Mouse (Mus musculus): ENCODE results near the gene Elmo1. TPM values are rescaled to one million over a fixed set of nuclear protein-coding genes. Genes with fewer than 3 reads are reported as not detected.

Elmo1 gene
- total RNA-seq, 2 experiments from 2014 or later = 61.7 to 75.4 TPM

DNA sequence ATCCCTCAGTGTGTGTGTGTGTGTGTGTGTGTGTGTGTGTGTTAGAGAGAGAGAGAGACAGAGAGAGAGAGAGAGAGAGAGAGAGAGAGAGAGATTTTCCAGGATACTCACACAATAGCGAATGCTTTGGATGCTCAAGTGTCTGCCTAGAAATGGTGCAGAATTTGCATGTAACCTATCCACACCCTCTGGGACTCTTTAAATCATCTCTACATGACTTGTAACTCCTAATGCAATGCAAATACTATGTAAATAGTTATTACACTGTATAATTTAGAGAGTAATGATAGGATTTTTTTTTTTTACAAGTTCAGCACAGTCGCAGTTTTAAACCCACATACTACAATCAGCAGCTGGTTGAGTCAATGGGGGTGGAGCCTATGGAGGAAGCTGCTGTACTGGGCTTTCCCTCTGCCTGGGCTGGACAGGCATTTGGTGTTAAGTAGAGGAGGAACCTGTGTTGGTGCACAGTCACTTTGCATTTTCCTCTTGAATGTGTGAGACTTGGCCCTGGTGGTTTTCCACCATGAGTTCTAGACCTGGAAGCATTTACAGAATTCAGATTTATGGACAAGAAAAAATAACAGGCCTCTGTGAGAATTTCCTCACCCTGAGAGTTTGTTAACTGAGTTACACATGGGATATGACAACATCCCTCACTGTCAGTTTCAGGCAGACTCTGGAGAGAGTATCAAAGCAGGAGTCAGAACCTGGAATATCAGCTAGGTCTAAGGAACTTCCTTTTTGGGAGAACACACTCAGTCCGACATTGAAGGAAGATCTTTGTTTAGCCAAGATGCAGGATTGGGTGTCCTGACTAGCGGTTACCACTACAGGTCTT lies 49.6 kb downstream of the Elmo1 start:
- intact Hi-C loops (cut with DNase I) = no loop called here
- DNase-seq (ENCODE audit: low spot score in 2 of 2) = no peak

DNA sequence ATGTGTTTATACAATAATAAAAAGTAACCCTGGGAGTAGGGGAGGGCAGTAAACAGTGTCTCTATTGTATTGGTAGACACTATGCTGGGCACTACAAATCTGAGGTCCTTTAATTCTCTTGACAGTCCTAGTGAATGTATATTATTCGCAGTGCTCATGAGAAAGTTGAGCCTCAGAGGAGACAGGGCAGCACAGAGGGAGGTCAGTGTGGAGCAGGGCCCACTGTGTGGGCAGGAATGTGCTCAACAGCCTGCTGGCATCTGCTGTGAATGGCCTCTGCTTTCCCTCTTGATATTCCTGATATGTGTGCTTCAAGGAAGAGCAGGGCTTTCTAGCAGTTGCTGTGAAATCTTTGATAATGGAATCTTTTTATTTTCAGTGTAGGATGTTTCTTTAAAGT lies 52.2 kb downstream of the Elmo1 start:
- intact Hi-C loops (cut with DNase I) = no loop called here
- DNase-seq (ENCODE audit: low spot score in 2 of 2) = no peak

DNA sequence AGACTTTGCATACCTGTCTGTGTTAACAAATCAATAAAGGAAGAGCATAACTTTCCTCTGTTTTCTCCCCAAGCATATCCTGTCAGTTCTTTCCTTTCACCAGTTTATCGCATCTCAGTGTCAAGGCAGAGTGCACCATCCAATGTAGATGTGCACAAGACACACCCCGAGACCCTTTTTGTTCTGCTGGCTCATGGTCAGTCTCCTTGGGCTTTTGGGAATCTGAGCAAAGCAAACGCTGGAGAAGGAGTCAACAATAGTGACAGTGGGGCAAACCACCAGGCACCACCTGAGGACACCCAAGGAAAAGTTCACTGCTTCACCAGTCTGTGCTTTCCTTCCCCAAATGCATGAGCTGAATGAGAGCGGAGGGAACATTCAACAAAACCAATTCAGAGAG lies 56.5 kb downstream of the Elmo1 start:
- no peak for DNase-seq (ENCODE audit: low spot score in 2 of 2)
- intact Hi-C loops (cut with DNase I) = no loop called here

DNA sequence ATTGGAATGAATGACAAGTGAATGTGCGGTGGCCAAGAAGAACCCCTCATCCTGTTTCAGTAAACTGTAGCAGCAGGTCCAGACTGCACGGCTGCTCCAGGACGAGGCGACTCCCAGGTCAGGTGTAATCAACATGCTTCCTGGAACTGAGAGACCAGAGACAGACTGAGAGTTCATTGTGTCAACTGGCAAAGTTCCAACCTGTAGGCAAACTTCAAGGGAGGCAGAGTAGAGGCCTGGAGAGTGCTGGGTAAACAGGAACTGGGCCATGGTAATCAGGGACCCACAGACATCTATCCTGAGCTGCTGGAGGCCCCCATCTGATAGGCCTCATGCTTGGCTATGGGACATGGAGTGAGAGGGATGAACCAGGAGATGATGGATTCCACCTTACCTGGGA lies 57.3 kb downstream of the Elmo1 start:
- DNase-seq (ENCODE audit: low spot score in 2 of 2) = no peak
- intact Hi-C loops (cut with DNase I) = no loop called here

DNA sequence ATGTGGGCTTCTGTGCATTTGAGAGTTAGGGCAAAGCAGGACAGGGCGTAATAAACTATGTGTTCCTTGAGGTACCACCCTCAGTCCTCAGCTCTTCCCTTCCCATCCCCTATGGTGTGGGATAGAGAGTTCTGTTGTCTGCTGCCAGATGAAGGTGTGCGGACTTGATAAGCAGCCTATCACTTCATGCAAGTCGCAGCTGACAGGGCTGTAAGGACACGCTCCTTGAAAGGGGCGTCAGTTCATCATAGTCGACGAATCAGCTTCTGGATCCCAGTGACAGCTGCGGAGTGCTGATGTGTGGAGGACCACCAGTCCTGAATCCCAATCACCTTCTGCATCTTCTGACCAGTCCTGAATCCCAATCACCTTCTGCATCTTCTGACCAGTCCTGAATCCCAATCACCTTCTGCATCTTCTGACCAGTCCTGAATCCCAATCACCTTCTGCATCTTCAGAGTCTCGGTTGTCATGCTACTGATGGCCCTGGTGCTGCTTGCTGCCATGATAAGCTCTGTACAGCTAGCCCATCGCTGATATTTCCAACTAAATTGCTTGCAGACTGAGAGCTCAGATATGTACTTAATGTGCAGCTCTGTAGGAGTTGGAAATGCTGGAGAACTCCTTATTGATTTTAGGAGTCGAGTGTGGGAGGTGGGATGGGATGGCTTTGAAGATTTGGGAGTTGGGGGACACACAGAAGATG lies 59.9 kb downstream of the Elmo1 start:
- no peak for DNase-seq (ENCODE audit: low spot score in 2 of 2)
- intact Hi-C loops (cut with DNase I) = no loop called here

DNA sequence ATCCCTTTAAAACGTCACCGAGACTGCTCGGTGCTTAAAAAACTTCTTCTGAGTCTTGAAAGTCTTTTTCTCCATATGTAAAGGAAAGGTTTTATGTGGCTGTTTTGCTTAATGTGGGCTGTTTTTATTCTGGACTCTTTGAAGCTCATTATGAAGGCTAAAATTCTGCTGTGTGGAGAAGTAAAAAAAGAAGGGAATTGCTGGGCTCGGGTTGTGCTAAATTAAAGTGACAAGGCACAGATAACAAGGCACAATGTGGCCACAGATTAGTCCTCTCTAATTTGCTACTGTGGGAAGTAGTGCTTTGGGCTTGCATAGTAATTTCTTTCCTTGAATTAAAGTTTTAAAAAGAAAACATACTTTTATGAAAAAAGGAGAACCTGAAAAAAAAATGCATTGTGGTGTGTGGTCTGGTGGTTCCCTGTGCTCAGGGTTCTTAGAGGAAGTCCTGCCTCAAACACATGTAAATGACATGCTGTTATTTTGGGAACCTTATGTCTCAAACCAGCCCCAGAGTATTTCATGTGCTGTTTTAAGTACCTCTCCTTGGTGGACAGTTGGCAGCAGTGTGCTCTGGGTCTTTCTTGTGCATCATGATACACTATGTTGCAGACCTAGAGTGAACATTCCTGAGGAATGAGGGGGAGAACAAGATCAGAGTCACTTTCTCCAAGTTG lies 61.0 kb downstream of the Elmo1 start:
- DNase-seq (ENCODE audit: low spot score in 2 of 2) = no peak
- intact Hi-C loops (cut with DNase I) = no loop called here

DNA sequence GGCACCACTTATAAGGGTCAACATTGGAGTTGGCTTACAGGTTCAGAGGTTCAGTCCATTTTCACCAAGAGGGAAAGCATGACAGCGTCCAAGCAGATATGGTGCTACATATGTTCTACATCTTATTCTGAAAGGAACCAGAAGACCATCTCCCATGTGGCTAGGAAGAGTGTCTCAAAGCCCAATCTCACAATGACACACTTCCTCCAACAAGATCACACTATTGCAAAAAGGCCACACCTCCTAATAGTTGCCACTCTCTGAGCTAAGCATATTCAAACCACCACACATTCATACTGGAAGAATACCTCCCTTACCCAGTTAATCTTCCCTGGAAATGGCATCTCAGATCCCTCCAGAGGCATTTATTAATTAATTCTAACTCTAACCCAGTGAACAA lies 66.7 kb downstream of the Elmo1 start:
- intact Hi-C loops (cut with DNase I) = no loop called here
- DNase-seq (ENCODE audit: low spot score in 2 of 2) = no peak

DNA sequence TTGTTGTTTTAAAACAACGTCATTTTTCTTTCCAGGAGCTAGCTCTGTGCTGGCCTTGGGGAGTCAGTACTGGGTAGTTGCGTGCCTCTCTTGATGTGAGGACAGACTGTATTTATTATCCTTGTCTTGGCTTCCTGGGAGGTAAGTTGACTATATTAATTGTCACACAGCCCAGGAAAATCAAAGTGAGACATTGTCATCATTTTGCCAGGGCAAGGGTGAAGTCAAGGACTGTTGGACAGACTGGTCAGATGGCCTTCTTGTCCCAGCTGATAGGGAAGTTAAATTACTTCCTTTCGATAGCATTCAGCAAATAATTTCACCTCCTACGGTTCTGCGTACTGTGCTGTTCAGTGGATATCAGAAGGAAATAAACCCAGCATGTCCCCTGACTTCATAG lies 67.1 kb downstream of the Elmo1 start:
- intact Hi-C loops (cut with DNase I) = no loop called here

DNA sequence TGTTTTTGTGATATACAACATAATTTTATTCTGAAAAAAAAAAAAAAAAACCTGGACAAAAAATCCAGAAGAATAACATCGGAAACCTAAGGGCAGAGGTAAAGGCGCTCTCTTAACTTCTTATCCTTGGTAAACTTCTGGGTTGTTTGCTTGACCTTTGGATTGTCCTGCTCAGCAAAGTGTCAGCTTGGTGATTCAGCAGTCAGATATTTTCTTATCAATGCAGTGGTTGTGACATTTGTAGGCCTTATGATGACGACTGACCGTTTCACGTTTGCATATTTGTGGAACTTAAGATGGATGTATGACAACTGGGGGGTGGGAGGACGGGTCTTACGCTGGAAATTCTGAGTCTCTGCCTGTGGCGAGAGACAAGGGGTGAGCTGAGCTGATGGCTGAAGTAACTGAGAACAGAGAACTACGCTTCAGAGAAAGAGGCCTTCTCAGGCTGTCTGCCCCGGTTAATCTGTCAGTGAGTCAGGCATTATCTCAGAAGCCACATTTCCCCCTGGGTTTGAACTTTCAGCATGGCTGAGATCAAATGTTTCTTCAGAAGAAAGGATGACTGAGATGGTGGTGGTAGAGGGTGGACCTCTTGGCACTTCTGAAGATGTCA lies 73.1 kb downstream of the Elmo1 start:
- intact Hi-C loops (cut with DNase I) = no loop called here
- no peak for DNase-seq (ENCODE audit: low spot score in 2 of 2)

More for the DNA sequence above, 67.1 kb downstream of the Elmo1 start:
- no peak for DNase-seq (ENCODE audit: low spot score in 2 of 2)

DNA sequence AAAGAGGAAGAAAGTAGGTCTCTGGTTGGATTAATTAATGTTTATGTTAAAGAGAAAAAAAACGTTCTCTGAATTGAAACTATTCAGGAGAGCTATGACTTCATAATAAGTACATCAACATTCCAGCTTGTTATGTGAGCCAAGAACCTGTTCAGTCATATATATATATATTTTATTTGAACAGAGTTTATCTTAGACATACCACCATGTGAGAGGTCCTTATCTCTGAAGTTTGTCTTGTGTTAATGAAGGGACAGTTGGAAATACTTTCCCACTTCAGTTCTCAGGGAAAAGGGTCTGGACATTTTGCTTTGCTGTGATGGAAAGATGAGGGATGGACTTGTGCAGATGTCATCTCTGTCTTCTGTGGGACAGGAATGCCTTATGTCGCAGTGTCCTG lies 74.4 kb downstream of the Elmo1 start:
- intact Hi-C loops (cut with DNase I) = no loop called here
- DNase-seq (ENCODE audit: low spot score in 2 of 2) = no peak

DNA sequence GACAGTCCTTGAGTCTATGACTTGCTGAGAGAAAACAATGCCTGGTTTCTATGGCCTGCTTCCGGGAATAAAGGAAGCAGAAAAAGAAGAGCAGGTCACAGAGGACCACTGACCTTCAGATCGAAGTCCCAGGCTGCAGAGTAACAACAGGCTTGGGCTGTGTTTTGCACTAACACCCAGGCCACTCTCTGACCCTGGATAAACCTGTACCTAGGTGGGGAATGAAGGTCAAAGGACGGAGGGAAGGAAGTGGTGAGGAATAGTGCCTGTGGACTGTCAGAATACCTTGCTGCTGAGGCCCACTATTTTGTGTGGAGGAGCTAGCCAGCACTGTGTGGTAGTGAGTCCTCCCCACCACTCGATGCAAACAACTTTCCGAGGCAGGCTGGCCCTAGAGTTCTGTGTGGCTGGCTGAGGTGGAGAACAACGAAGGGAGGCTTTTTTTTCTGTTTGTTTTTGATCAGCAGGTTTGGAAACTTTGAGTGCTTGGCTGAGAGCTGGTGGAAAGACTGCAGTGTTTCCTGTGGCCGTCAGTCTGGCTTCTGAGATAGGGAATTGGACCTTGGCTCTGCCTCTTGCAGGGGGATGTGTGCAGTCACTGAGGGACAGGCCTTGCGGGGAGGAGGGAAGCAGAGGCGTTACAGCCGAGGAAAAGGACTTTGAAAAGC lies 83.7 kb downstream of the Elmo1 start:
- intact Hi-C loops (cut with DNase I) = no loop called here
- no peak for DNase-seq (ENCODE audit: low spot score in 2 of 2)

DNA sequence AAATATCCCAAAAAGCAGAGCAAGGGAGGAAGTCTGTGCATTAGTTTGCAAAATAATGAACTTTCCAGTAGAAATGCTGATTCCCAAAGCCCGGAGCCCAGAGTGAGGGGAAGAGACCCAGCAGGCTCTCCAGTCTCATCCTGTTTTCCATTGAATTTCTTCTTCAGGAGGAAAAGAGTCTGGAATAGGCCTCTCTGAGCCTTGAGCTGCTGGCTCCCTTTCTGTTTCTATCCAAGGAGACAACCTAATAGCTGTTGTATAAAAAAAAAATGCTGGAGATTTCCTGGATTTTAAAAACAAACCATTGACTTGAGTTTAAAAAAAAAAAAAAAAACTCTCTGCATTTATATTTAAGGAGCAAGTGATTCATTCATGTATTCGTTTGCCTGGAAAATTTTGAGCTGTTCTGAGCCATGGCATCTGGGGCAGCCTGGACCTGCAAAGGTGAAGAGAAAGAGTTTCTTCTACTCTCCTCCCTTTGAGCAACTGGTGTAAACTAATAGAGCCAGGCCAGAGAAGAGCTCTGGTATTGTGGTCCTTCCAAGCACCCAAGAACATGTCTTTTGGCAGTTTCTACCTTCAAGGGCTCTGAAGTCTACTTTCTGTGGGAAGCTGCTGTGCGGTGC lies 84.4 kb downstream of the Elmo1 start:
- intact Hi-C loops (cut with DNase I) = no loop called here

DNA sequence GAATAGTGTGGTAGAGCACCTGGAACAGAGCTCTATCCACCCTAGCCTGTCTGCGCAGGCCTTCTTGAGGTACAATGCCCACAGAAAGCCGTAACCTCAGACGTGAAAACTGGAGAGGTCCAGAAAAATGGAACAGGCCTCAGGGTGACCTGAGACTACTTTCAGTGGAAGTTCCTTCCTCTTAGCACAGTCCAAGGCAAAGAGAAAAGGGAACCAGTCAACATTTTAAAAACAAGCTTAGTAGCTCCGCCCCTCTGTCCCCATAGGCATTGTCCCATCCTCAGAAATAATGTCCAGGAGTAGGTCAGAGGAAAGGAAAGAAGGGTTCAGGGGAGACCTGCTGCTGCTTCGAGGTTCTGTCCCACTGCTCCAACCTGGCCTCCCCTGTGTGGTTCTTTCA lies 90.3 kb downstream of the Elmo1 start:
- DNase-seq (ENCODE audit: low spot score in 2 of 2) = no peak
- intact Hi-C loops (cut with DNase I) = no loop called here

More for the DNA sequence above, 84.4 kb downstream of the Elmo1 start:
- no peak for DNase-seq (ENCODE audit: low spot score in 2 of 2)

DNA sequence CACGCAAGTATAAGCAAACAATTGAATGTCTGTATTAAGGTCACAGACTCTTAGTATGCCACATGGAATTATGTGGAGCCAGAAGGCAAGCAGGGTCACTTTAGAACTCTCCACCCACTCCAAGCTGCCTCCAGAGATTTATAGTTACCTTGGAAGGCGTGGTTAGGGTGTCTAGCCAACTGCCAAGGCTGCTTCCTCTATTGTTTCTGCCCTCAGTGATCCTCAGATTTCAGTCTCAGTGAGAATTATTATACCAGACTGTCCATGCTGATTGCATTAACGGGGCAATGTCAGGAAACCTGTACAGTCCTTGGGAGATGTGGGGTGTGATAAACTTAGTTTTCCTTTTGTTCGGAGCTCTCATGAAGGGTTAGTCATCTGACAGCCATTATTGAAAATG lies 90.9 kb downstream of the Elmo1 start:
- intact Hi-C loops (cut with DNase I) = no loop called here
- DNase-seq (ENCODE audit: low spot score in 2 of 2) = no peak

DNA sequence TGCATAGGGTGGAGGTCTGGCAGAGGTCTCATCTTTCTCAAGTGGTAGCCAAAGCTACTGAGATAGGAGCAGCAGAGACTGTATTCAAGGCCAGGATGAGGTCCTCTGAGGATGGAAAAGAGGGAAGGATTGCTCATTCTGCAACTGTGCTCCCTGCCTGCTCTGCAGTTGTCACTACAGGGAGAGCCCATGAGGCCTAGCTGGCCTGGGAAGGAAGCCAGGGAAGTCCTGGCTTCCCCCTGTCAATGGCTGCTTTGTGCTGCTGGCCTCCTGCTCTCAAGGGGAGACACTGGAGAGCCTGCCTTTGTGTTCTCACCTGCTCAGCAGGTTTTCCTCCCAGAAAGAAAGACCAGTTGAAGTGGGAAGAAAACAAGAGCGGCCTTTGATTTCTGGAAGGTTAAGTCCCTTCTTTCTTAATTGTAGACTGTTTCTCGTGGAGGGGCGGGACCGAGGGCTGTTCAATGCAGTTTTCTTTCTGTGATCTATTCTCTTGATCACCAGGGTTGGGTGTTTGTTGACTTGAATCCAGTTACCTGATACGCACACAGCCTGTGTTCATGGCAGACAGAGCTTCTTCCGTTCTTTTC lies 91.9 kb downstream of the Elmo1 start:
- intact Hi-C loops (cut with DNase I) = no loop called here
- DNase-seq (ENCODE audit: low spot score in 2 of 2) = no peak

DNA sequence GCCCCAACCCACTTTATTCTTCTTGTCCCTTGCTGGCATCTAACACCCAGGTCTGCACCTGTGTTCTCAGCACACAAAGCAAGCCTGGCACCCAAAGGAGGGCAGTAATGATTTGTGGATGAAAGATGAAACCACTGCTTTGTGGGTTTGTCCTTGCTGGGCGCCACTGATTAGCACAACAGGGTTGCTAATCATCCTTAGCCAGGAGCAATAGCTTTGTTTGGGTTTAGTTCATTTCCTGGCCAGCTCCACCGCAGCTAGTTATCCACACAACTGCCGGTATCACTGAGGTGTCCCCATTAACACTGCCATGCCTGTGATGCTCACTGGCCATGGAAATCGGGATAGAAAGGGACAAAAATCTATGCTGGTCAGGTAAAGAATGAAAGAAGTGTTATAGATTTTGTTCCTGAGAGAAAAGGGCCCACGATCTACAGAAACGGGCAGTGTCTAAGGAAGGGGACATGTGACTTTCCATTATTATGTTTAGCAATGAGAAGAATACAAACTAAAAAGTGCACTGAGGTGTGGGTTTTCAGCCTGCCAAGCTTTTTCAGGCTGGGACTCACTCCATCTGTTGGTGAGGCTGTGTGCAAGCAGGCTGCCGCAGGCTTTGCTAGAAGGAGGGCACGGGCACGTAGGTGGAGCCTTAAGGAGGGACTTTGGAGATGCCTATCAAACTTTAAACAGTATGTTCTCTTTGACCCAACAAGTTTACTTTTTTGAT lies 93.3 kb downstream of the Elmo1 start:
- intact Hi-C loops (cut with DNase I) = loop anchor here (1.0 kb wide), 1 partner anchor 93 kb away; the partner anchor contains the start of gene Elmo1

DNA sequence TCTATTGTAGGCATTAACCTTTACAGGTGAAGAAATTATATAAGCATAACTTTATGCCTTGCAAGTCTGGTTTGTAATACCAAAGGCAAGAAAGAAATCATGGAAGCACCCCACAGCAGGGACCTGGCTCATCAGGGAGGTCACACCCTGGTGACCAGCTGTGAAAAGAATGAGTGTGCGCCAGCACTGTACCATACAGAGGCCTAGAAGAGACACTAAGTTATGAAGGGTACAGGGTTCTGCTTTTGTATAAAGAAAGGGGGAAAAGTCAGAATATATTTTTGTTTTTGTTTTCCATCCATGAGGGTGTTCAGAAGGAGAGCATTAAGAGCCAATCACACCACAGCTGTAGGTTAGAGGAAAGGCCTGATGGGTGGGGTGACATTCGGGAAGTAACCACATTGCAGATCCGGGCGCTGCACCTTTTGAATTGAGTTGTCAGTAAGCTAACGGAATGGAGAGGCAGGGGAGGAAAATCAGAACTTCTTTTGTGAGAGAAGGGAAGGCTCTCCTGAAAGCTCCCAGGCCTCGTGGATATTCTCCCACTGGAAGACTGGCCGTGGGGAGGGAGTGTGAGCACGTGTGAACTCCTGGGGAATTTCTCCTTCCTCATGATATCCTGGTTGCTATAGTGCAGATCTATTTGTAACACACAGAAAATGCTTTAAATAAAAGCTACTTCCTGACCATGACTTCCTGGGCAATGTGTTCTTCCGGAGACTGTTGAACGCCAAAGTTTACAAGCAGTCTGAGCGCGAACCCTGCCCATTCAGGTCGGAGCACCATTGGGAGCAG lies 94.0 kb downstream of the Elmo1 start:
- DNase-seq (ENCODE audit: low spot score in 2 of 2) = no peak
- intact Hi-C loops (cut with DNase I) = loop anchor here (1.0 kb wide), 1 partner anchor 94 kb away; the partner anchor contains the start of gene Elmo1

More for the DNA sequence above, 93.3 kb downstream of the Elmo1 start:
- DNase-seq (ENCODE audit: low spot score in 2 of 2) = peak in 1 of 2 experiments; percentile 29
